Mouse (Mus musculus) forebrain, embryonic 16.5 days (tissue): ENCODE data around the gene Ttc16. TPM values are rescaled to one million over a fixed set of nuclear protein-coding genes. Genes with fewer than 3 reads are reported as not detected.
A peak's percentile ranks its signal among the peaks of the same experiment; 100 is the strongest.

Experiments
- ATAC-seq: fragments of 200-750 bp; cut with Nextera tagmentation; 2 replicates; pipeline ENCODE4 v1.8.0; 2017; ENCODE audit warnings: mild to moderate bottlenecking, moderate library complexity
- H3K27ac ChIP-seq: fragments of 300-500 bp; sonication (generic); 2 replicates; pipeline ENCODE4 v1.5.1; 2014; ENCODE audit warnings: low read length, control low read depth
- H3K27me3 ChIP-seq: fragments of 300-500 bp; sonication (generic); replicated peaks from 2 replicates; pipeline ENCODE4 v1.6.1; 2014; ENCODE audit warnings: low read length; ENCODE audit not compliant: control insufficient read depth, insufficient read depth
- H3K36me3 ChIP-seq: fragments of 300-500 bp; sonication (generic); 2 replicates; pipeline ENCODE4 v1.6.1; 2014; ENCODE audit not compliant: control insufficient read depth, insufficient read depth
- H3K4me1 ChIP-seq: fragments of 300-500 bp; sonication (generic); replicated peaks from 2 replicates; pipeline ENCODE4 v1.6.1; 2014; ENCODE audit warnings: low read length; ENCODE audit not compliant: control insufficient read depth, insufficient read depth
- H3K4me2 ChIP-seq: fragments of 300-500 bp; sonication (generic); 2 replicates; pipeline ENCODE4 v1.6.1; 2014; ENCODE audit warnings: mild to moderate bottlenecking, low read length, control low read depth
- H3K4me3 ChIP-seq: fragments of 300-500 bp; sonication (generic); replicated peaks from 2 replicates; pipeline ENCODE4 v1.5.1; 2014; ENCODE audit warnings: mild to moderate bottlenecking, low read length, control low read depth
- H3K9ac ChIP-seq: fragments of 300-500 bp; sonication (generic); replicated peaks from 2 replicates; pipeline ENCODE4 v1.6.1; 2014; ENCODE audit warnings: low read depth, low read length, control low read depth
- H3K9me3 ChIP-seq: fragments of 300-500 bp; sonication (generic); 2 replicates; pipeline ENCODE4 v1.6.1; 2016; ENCODE audit warnings: low read length; ENCODE audit not compliant: control insufficient read depth
- WGBS: fragments of 180-500 bp; shearing (Covaris S2); extraction: QIAGEN DNeasy Blood & Tissue Kit; methylation state at CpG from one replicate; pipeline ENCODE4 v1.1.7; 2014; 5-methylcytosine and 5-hydroxymethylcytosine counted together
- polyA plus RNA-seq: library from polyadenylated mRNA; unstranded; fragments of >200 nt; fragmentation: Nextera tagmentation; extraction: Ambion mirVana; gene quantifications from 2 replicates; pipeline ENCODE4 v1.2.1, GENCODE M21; 2015

Gene Ttc16
- polyA plus RNA-seq, 1 experiment from 2014 or later = 0.62 TPM

DNA sequence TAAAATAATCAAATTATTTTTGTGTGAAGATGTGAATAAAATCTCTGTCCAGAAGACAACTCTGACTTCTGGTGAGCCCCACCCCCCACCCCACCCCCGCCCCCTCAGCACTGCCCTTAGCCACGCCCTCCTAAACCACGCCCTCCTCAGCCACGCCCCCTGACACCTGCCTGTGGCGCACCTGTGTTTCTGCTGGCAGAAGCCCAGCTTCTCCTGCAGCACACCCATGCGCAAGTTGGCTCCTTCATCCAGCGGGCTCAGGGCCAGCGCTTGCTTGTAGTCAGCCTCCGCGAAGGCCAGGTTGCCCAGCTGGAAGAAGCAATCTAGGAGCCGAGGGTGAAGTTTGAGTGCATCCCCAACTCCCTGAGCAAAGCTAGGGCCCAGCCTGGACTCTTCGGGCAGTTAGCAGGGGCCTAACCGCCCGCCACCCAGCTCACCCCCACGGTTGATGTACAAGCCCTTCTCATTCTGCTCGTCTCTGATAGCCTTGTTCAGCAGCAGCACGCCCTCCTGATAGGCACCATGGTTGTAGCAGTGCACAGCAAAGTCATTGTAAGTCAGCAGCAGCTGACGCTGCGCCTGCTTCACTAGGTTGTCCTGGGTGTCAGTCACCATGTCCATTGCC lies 6.7 kb downstream of the Ttc16 start:
- Histone ChIP-seq H3K4me2 (no peak overlapping the region), H3K9me3 (no peaks in the 10 kb centered on the region), H3K4me1 (no peaks in the 10 kb centered on the region), H3K36me3 (no peaks in the 10 kb centered on the region), H3K27ac (no peak overlapping the region), H3K27me3 (no peaks in the 10 kb centered on the region), H3K9ac (no peak overlapping the region), H3K4me3 (no peak overlapping the region)
- WGBS = 54% methylated on average over 19 of the region's 19 CpGs
- no peak for ATAC-seq

DNA sequence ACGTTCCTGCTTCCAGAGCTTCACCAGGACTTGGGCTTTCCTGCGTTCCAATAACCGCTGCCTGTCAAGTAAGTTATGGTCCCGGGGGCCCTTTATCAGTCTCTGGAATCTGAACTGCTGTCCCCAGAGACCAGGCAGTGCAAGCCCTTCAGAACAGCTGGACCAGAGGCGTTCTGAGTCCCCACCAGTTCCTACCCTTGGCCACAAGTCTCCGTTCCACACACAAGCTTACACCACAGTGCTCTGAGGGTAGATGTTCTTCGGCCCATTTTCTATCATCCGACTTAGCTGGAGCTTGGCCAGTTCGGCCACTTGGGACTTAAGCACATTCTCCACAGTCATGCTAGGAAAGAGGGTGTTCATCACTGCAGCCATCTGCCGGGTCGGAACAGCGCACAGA lies 8.2 kb downstream of the Ttc16 start:
- Histone ChIP-seq H3K4me2 (no peak overlapping the region), H3K27ac (no peak overlapping the region), H3K9ac (no peak overlapping the region), H3K9me3 (no peaks in the 10 kb centered on the region), H3K36me3 (peaks cover 3% of the 10 kb centered on the region; the same call in 1 of the 2 replicates), H3K4me3 (no peak overlapping the region), H3K4me1 (no peaks in the 10 kb centered on the region), H3K27me3 (no peaks in the 10 kb centered on the region)
- WGBS = 85% methylated on average over 12 of the region's 12 CpGs
- ATAC-seq = no peak

GRCm38 (mm10) chr2:32763353-32763752 lies 12.1 kb downstream of the Ttc16 start:
- no peaks in the 10 kb centered on the region for H3K27me3 ChIP-seq
- H3K9ac ChIP-seq = no peak overlapping the region
- no peaks in the 10 kb centered on the region for H3K9me3 ChIP-seq
- H3K27ac ChIP-seq = no peak overlapping the region
- peaks cover 13% of the 10 kb centered on the region for H3K4me1 ChIP-seq
- WGBS = 86% methylated on average over 3 of the region's 3 CpGs
- H3K4me2 ChIP-seq = no peak overlapping the region
- no peak overlapping the region for H3K4me3 ChIP-seq
- peaks cover 8% of the 10 kb centered on the region for H3K36me3 ChIP-seq
- ATAC-seq = no peak

DNA sequence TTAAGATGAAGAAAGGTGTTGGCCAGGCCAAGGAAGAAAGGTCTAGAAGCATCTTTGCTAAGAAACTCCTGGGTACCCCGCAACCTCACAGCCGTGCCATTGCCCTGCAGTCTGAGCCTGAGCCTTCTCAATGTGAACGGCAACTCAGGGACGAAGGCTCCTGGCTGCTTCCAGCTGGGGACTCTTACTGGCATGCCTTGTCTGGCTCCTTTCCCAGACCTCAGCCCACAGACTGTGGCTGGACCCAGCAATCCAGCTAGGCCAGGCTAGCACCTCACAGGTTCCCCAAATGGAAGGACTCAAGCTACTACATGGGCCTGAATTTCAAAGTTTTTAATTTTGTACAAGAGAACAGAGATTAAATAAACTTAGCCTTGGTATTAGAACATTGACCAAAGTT lies 13.6 kb downstream of the Ttc16 start:
- no peak overlapping the region for H3K27ac ChIP-seq
- WGBS = 77% methylated on average over 4 of the region's 4 CpGs
- peaks cover 17% of the 10 kb centered on the region for H3K4me1 ChIP-seq
- H3K27me3 ChIP-seq = no peaks in the 10 kb centered on the region
- no peak overlapping the region for H3K9ac ChIP-seq
- H3K36me3 ChIP-seq = peaks cover 8% of the 10 kb centered on the region
- H3K4me3 ChIP-seq = no peak overlapping the region
- H3K4me2 ChIP-seq = no peak overlapping the region
- H3K9me3 ChIP-seq = no peaks in the 10 kb centered on the region
- ATAC-seq = no peak

DNA sequence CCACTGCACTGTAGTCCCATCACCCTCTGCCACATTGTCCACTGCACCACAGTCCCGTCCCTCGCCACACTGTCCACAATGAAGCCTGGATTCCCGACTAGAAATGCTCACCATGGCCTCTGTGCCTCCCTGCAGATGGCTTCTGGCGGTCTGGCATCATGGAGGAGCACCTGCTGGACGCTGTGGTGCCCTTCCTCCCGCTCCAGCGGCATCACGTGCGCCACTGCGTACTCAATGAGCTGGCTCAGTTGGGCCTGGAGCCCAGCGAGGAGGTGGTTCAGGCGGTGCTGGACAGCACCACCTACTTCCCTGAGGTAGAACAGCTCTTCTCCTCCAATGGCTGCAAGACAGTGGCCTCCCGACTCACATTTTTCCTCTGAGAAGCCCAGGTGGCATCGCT lies 14.1 kb downstream of the Ttc16 start:
- Histone ChIP-seq H3K36me3 (peaks cover 8% of the 10 kb centered on the region), H3K9ac (no peak overlapping the region), H3K27ac (no peak overlapping the region), H3K4me1 (peaks cover 17% of the 10 kb centered on the region), H3K9me3 (no peaks in the 10 kb centered on the region), H3K4me2 (no peak overlapping the region), H3K27me3 (no peaks in the 10 kb centered on the region), H3K4me3 (no peak overlapping the region)
- 89% methylated on average over 14 of the region's 14 CpGs for WGBS
- no peak for ATAC-seq

DNA sequence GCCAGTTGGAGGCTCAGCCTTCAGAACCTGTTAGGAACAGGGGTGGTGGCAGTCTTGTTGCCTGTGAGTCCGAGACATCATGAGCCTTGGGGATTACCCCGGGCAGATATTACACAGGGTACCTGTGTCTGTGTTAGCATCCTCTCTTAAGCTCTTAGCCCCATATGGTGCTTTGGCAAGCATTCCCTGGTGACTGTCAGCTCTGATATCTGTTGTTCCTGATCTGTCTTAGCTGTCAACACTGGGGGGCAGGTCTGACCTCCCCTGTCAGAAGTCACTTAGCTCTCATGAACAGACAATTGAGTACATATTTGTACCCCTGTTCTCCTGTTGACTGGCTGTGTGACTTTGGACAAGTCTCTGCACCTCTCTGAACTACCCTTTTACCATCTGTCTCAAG lies 16.4 kb downstream of the Ttc16 start:
- H3K4me1 ChIP-seq = peaks cover 17% of the 10 kb centered on the region
- WGBS = 67% methylated on average over 2 of the region's 2 CpGs
- no peaks in the 10 kb centered on the region for H3K27me3 ChIP-seq
- no peak overlapping the region for H3K4me2 ChIP-seq
- H3K4me3 ChIP-seq = no peak overlapping the region
- H3K27ac ChIP-seq = no peak overlapping the region
- no peaks in the 10 kb centered on the region for H3K9me3 ChIP-seq
- ATAC-seq = no peak
- H3K9ac ChIP-seq = no peak overlapping the region
- H3K36me3 ChIP-seq = peaks cover 14% of the 10 kb centered on the region

DNA sequence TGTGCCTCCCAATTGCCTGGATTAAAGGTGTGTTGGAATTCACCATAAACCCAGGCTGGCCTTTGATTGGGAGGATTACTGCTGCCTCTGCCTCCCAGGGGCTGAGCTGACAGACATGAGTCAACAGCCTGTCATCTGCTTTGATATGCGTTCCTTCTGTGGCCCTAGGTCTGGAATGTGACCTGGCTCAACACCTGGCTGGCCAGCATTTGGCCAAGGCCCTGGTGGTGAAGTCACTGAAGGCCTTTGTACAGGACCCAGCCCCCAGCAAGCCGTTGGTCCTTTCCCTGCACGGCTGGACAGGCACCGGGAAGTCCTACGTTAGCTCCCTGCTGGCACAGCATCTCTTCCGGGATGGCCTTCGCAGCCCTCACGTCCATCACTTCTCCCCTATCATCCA lies 16.9 kb downstream of the Ttc16 start:
- Histone ChIP-seq H3K4me2 (no peak overlapping the region), H3K27ac (no peak overlapping the region), H3K9me3 (no peaks in the 10 kb centered on the region), H3K27me3 (no peaks in the 10 kb centered on the region), H3K4me1 (peaks cover 17% of the 10 kb centered on the region), H3K36me3 (peaks cover 14% of the 10 kb centered on the region), H3K9ac (no peak overlapping the region; the same call in 1 of the 2 replicates), H3K4me3 (no peak overlapping the region)
- no peak for ATAC-seq
- 84% methylated on average over 8 of the region's 8 CpGs for WGBS

GRCm38 (mm10) chr2:32757056-32757845 lies 18.2 kb downstream of the Ttc16 start, which contains the start of gene Tor2a:
Gene Tor2a (plus strand): TSS chr2:32757234.
- Histone ChIP-seq H3K27me3 (no peaks in the 10 kb centered on the region), H3K27ac (peak within 1 kb of the TSS; percentile 90), H3K4me3 (peak within 1 kb of the TSS; percentile 79), H3K9ac (peak within 1 kb of the TSS; percentile 94), H3K9me3 (no peaks in the 10 kb centered on the region), H3K4me2 (peak within 1 kb of the TSS; percentile 54), H3K4me1 (peaks cover 17% of the 10 kb centered on the region), H3K36me3 (peaks cover 10% of the 10 kb centered on the region)
- WGBS = under 1% methylated on average over 66 of the region's 66 CpGs
- peak; percentile 97 for ATAC-seq

DNA sequence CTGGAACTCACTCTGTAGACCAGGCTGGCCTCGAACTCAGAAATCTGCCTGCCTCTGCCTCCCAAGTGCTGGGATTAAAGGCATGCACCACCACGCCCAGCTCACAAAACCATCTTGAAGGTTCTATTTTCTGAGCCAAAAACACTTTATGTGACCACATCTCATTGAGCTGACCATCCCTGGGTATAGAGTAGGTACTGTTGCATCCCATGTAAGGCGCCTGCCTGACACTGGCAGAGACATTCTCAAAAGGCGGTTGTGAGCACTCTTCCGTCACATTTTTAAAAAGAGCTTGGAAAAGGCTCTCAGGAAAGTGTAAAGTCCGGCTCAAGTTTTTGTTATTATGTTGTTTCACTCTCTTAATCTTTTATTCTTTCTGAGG lies 18.8 kb downstream of the Ttc16 start:
- H3K27me3 ChIP-seq = no peaks in the 10 kb centered on the region
- peak; percentile 44 for ATAC-seq
- peak overlapping the region; percentile 79; the same call in 1 of the 2 replicates for H3K4me3 ChIP-seq
- peak overlapping the region; percentile 26; the same call in 1 of the 2 replicates for H3K4me2 ChIP-seq
- WGBS = 16% methylated on average over 5 of the region's 6 CpGs
- no peak overlapping the region for H3K9ac ChIP-seq
- H3K36me3 ChIP-seq = peaks cover 14% of the 10 kb centered on the region
- no peak overlapping the region for H3K27ac ChIP-seq
- H3K9me3 ChIP-seq = no peaks in the 10 kb centered on the region
- H3K4me1 ChIP-seq = peaks cover 17% of the 10 kb centered on the region
